Mouse (Mus musculus): ENCODE measurements around the gene Wdr31. TPM values are rescaled to one million over a fixed set of nuclear protein-coding genes. Genes with fewer than 3 reads are reported as not detected.

The Wdr31 gene
- polyA plus RNA-seq, 1 experiment from 2014 or later, result 6.8 TPM

DNA sequence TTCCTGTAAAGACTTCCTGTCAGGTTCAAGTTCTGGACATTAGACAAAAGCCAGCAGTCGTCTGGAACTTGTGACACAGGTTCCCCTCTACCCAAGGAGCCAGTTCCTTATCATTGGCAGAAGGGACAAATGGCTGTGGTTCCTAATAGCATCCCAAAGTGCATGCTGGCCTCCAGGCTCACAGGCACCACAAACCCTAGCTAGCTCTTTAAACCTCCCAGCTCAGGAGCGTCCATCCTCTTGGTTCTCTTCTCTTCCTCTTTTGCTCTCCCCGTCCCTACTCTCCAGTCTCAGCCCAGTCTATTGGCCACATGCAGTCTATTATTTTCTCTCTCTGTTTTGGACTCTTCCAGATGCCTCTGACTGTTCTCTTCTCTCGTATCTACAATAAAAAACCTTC is 30.9 kb downstream of the Wdr31 start:
- no peak overlapping the region for H3K4me2 ChIP-seq (ENCODE audit: low read depth, low read length)
- H3K4me3 ChIP-seq (replicated peaks; ENCODE audit: low read length), result no peak overlapping the region
- no peaks in the 10 kb centered on the region for H3K36me3 ChIP-seq (ENCODE audit: control insufficient read depth, insufficient read depth, low read length)
- ATAC-seq (ENCODE audit: insufficient read depth, low FRiP score), result no peak
- no peak overlapping the region for H3K9ac ChIP-seq (ENCODE audit: low read length)
- H3K4me1 ChIP-seq (ENCODE audit: control insufficient read depth, insufficient read depth, low read length), result no peaks in the 10 kb centered on the region
- no peaks in the 10 kb centered on the region for H3K9me3 ChIP-seq (replicated peaks; ENCODE audit: control insufficient read depth, low read length)
- H3K27me3 ChIP-seq (ENCODE audit: control insufficient read depth, insufficient read depth, low read length), result no peaks in the 10 kb centered on the region
- H3K27ac ChIP-seq (ENCODE audit: low read length), result no peak overlapping the region
- WGBS, result 60% methylated on average over 4 of the region's 4 CpGs

DNA sequence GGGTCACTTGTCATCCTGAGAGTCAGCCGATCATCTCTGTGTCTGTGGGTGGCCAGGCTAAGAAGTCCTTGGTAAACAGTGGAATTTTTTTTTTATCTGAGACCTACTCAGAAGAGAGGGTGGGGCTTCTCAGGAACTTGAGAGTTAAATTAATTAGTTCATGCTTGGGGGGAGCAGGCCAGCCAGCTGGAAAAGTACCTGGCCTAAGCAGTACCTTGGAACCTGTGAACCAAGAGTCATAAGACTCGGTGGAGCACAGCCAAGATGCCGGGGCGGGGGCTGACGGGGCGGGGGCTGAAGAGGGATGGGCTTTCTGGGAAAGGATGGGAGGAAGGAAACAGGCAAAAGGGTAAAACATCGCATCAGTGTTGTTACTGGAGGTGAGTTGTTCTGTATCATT is 32.8 kb downstream of the Wdr31 start:
- no peaks in the 10 kb centered on the region for H3K9me3 ChIP-seq (replicated peaks; ENCODE audit: control insufficient read depth, low read length)
- no peak for ATAC-seq (ENCODE audit: insufficient read depth, low FRiP score)
- H3K27ac ChIP-seq (ENCODE audit: low read length), result no peak overlapping the region
- no peaks in the 10 kb centered on the region for H3K36me3 ChIP-seq (ENCODE audit: control insufficient read depth, insufficient read depth, low read length)
- H3K27me3 ChIP-seq (ENCODE audit: control insufficient read depth, insufficient read depth, low read length), result no peaks in the 10 kb centered on the region
- 68% methylated on average over 7 of the region's 7 CpGs for WGBS
- no peak overlapping the region for H3K4me3 ChIP-seq (replicated peaks; ENCODE audit: low read length)
- no peak overlapping the region for H3K9ac ChIP-seq (ENCODE audit: low read length)
- H3K4me2 ChIP-seq (ENCODE audit: low read depth, low read length), result no peak overlapping the region
- no peaks in the 10 kb centered on the region for H3K4me1 ChIP-seq (ENCODE audit: control insufficient read depth, insufficient read depth, low read length)

DNA sequence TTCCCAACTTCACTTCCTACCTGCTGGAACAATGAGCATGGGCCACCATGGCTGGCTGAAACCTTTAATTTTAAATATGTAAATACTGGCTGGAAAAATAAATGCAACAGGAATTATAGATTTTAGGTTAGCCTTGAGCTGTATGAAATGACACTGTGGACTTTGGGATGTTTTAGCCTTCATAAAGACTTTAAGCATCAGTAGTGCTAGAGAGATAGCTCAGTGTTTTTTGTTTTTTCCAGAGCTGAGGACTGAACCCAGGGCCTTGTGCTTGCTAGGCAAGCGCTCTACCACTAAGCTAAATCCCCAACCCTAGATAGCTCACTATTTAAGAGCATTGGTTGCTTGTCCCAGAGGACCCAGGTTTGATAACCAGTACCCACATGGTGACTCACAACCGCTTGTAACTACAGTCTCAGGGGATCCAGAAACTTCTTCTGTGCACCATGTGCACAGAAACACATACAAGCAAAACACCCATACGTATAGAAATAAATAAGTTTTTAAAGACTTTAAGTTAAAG is 33.4 kb downstream of the Wdr31 start:
- H3K9me3 ChIP-seq (replicated peaks; ENCODE audit: control insufficient read depth, low read length), result no peaks in the 10 kb centered on the region
- H3K36me3 ChIP-seq (ENCODE audit: control insufficient read depth, insufficient read depth, low read length), result no peaks in the 10 kb centered on the region
- ATAC-seq (ENCODE audit: insufficient read depth, low FRiP score), result no peak
- H3K9ac ChIP-seq (ENCODE audit: low read length), result no peak overlapping the region
- no peak overlapping the region for H3K27ac ChIP-seq (ENCODE audit: low read length)
- no peaks in the 10 kb centered on the region for H3K27me3 ChIP-seq (ENCODE audit: control insufficient read depth, insufficient read depth, low read length)
- no peaks in the 10 kb centered on the region for H3K4me1 ChIP-seq (ENCODE audit: control insufficient read depth, insufficient read depth, low read length)
- 90% methylated on average over 3 of the region's 3 CpGs for WGBS
- no peak overlapping the region for H3K4me2 ChIP-seq (ENCODE audit: low read depth, low read length)
- H3K4me3 ChIP-seq (replicated peaks; ENCODE audit: low read length), result no peak overlapping the region

DNA sequence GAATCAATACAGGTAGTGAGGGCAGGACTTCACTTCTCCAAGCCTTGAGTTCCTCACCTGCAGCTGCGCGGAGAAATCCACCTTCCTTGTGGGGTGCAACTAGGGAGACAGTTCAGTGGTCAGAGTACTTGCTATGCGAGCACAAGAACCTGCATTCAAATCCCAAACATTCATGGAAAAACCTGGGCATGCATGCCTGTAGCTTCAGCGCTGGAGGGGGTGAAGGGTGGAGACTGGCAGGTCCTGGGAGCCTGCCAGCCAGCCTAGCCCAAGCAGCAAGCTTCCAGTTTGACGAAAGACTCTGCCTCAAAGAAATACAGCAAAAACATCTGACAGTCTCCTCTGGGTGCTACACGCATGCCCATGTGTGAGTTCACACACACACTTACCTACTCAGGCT is 35.6 kb downstream of the Wdr31 start, which contains the start of gene Rnf183:
Rnf183 (minus strand) TSS at position 172 of the 400 bp plus-strand sequence.
- no peaks in the 10 kb centered on the region for H3K27me3 ChIP-seq (ENCODE audit: control insufficient read depth, insufficient read depth, low read length)
- WGBS, result 80% methylated on average over 6 of the region's 6 CpGs

DNA sequence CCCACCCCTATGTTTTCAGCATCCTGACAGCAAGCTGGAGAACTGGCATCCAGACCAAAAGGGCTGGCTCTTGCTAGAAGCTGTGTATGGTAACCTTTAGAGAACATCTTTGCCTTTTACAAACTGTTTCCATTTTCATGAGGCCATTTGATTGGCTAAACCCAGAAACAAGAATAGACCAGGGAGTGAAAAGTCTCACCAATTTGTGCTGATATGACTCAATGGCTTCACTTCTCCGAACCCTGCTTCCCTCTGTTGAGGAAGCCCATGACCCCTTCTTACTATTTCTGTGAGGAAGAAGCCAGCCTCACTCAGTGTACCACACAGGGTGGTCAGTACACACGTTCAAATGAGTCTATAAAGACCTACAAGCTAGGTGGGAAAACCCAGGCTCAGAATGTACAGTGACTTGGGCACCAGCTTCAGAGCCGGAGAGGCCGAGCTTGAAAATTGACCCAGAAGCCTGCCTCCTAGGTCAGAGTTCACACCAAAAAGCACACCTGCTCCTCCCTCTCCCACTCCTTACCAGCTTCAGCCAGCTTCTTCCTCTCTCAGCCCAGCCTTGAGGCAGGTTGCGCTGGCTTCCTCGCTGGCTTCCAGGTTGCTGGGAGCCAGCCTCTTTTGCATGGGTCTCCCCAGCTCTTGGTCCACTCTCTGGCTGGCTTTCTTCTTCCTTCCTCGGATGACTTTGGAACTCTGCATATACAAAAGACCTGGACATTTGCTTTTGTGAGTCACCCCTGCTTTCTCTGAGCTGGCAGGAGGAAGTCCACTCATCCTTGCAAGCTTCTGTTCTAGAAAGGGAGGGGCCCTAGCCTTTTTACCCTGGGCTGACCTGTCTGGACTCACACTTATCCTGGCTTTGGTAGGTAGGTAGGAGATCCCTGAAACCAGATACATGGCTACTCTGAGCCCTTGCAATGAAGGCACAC is 36.5 kb downstream of the Wdr31 start:
- 65% methylated on average over 7 of the region's 7 CpGs for WGBS
- Histone ChIP-seq H3K9ac (ENCODE audit: low read length) (no peak overlapping the region), H3K4me2 (ENCODE audit: low read depth, low read length) (no peak overlapping the region), H3K27ac (ENCODE audit: low read length) (no peak overlapping the region), H3K9me3 (replicated peaks; ENCODE audit: control insufficient read depth, low read length) (no peaks in the 10 kb centered on the region), H3K36me3 (ENCODE audit: control insufficient read depth, insufficient read depth, low read length) (no peaks in the 10 kb centered on the region), H3K27me3 (ENCODE audit: control insufficient read depth, insufficient read depth, low read length) (no peaks in the 10 kb centered on the region), H3K4me1 (ENCODE audit: control insufficient read depth, insufficient read depth, low read length) (no peaks in the 10 kb centered on the region), H3K4me3 (replicated peaks; ENCODE audit: low read length) (no peak overlapping the region)
- no peak for ATAC-seq (ENCODE audit: insufficient read depth, low FRiP score)

More for the DNA sequence above, 35.6 kb downstream of the Wdr31 start, which contains the start of gene Rnf183:
- Histone ChIP-seq H3K4me3 (replicated peaks; ENCODE audit: low read length) (no peak within 1 kb of the TSS), H3K36me3 (ENCODE audit: control insufficient read depth, insufficient read depth, low read length) (no peaks in the 10 kb centered on the region), H3K4me1 (ENCODE audit: control insufficient read depth, insufficient read depth, low read length) (no peaks in the 10 kb centered on the region), H3K27ac (ENCODE audit: low read length) (no peak within 1 kb of the TSS), H3K9me3 (replicated peaks; ENCODE audit: control insufficient read depth, low read length) (no peaks in the 10 kb centered on the region), H3K9ac (ENCODE audit: low read length) (no peak within 1 kb of the TSS), H3K4me2 (ENCODE audit: low read depth, low read length) (no peak within 1 kb of the TSS)
- no peak for ATAC-seq (ENCODE audit: insufficient read depth, low FRiP score)

DNA sequence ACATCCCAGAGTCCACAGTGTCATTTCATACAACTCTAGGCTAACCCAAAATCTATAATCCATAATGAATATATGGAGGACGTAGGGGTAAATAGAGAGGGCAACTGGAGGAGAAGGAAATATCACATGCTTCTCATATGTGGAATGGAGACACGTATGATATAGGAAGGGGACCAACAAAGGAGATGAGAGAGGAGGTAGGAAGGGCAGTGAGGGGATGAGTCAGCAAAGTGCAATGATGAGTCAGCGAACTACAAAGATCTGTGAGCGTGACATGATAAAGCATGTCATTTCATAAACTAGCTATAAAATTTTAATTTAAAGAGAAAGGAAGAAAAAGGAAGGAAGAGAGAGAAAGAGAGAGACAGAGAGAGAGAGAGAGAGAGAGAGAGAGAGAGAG is 39.2 kb downstream of the Wdr31 start:
- Histone ChIP-seq H3K9ac (ENCODE audit: low read length) (no peak overlapping the region), H3K4me3 (replicated peaks; ENCODE audit: low read length) (no peak overlapping the region), H3K36me3 (ENCODE audit: control insufficient read depth, insufficient read depth, low read length) (no peaks in the 10 kb centered on the region), H3K4me2 (ENCODE audit: low read depth, low read length) (no peak overlapping the region), H3K9me3 (replicated peaks; ENCODE audit: control insufficient read depth, low read length) (no peaks in the 10 kb centered on the region), H3K27me3 (ENCODE audit: control insufficient read depth, insufficient read depth, low read length) (no peaks in the 10 kb centered on the region), H3K27ac (ENCODE audit: low read length) (no peak overlapping the region), H3K4me1 (ENCODE audit: control insufficient read depth, insufficient read depth, low read length) (no peaks in the 10 kb centered on the region)
- ATAC-seq (ENCODE audit: insufficient read depth, low FRiP score), result no peak
- WGBS, result 73% methylated on average over 4 of the region's 4 CpGs

DNA sequence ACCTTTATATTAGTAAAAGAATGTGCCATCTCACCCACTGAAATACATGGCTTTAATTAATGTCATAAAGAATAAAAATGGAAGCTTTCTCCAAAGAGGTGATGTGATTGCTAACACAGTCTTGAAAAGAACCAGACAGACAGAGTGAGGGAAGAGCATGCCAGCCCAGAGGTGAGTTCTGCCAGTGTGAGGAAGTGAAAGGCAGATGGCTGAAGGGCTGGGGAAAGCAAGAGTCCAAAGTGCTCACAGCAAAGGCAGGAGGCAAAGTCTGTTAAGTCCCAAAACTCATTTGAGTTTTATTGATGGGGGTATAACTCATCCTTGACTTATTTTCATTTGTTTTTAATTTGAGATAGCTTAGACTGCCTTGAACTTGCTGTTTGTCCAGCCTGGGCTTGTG is 40.0 kb downstream of the Wdr31 start:
- Histone ChIP-seq H3K27me3 (ENCODE audit: control insufficient read depth, insufficient read depth, low read length) (no peaks in the 10 kb centered on the region), H3K4me3 (replicated peaks; ENCODE audit: low read length) (no peak overlapping the region), H3K4me1 (ENCODE audit: control insufficient read depth, insufficient read depth, low read length) (no peaks in the 10 kb centered on the region), H3K36me3 (ENCODE audit: control insufficient read depth, insufficient read depth, low read length) (no peaks in the 10 kb centered on the region), H3K9me3 (replicated peaks; ENCODE audit: control insufficient read depth, low read length) (no peaks in the 10 kb centered on the region), H3K4me2 (ENCODE audit: low read depth, low read length) (no peak overlapping the region), H3K9ac (ENCODE audit: low read length) (no peak overlapping the region), H3K27ac (ENCODE audit: low read length) (no peak overlapping the region)
- no peak for ATAC-seq (ENCODE audit: insufficient read depth, low FRiP score)

DNA sequence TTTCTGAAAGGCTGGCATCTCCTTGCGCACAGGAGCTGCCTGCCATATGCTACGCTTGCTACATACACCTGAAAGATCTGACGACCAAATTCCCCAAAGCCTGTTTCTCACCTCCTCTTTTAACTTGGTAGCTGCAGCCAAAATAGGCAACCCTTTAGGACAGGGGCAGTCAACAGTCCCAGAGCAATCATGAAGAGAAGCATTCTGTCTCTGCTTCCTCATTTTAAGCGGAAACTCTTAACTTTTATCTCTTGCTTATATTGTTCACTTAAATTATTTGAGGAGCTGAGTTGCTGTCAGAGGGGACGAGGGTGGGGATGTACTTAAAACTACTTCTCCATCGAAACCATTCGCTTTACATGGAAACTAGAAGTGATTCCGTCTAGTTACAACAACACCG is 41.1 kb downstream of the Wdr31 start:
- no peaks in the 10 kb centered on the region for H3K9me3 ChIP-seq (replicated peaks; ENCODE audit: control insufficient read depth, low read length)
- no peak for ATAC-seq (ENCODE audit: insufficient read depth, low FRiP score)
- no peaks in the 10 kb centered on the region for H3K27me3 ChIP-seq (ENCODE audit: control insufficient read depth, insufficient read depth, low read length)
- H3K4me1 ChIP-seq (ENCODE audit: control insufficient read depth, insufficient read depth, low read length), result no peaks in the 10 kb centered on the region
- H3K4me3 ChIP-seq (replicated peaks; ENCODE audit: low read length), result no peak overlapping the region
- no peak overlapping the region for H3K4me2 ChIP-seq (ENCODE audit: low read depth, low read length)
- H3K36me3 ChIP-seq (ENCODE audit: control insufficient read depth, insufficient read depth, low read length), result no peaks in the 10 kb centered on the region
- WGBS, result 84% methylated on average over 9 of the region's 9 CpGs
- no peak overlapping the region for H3K9ac ChIP-seq (ENCODE audit: low read length)
- H3K27ac ChIP-seq (ENCODE audit: low read length), result no peak overlapping the region

DNA sequence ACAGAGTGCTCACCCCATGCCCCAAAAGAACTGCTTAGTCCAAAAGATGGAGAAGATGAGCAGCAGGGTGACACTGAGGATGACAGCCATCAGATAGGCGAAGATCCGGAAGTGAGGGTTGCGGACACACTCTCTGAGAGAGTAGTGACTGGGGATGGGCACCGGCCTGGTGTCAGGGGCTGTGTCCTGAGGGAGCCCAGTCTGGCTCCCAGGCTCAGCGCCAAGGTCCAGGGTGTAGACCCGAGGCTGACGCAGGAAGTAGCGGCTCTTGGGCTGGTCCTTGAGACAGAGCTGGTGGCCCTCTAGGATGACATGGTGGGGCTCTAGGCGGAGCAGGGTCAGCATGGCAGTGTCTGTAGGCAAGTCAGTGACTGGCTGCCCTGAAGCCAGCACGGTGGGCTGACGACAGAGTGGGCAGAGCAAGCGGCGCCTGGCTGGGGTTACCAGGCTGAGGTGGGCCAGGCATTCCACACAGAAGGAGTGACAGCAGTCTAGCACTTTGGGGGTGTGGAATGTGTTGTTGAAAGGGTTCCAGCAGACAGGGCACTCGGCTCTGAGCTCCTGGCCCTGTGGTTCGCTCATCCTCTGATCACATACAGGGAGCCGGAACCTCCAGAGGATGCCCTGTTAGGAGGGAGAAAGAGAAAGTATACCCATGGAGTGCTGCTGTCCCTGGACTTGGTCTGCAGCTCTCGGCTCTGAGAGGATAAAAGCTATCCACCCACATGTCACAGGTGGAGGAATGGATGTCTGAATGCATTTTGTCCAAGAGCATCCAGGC is 42.5 kb downstream of the Wdr31 start:
- H3K9ac ChIP-seq (ENCODE audit: low read length), result no peak overlapping the region
- no peaks in the 10 kb centered on the region for H3K4me1 ChIP-seq (ENCODE audit: control insufficient read depth, insufficient read depth, low read length)
- H3K9me3 ChIP-seq (replicated peaks; ENCODE audit: control insufficient read depth, low read length), result no peaks in the 10 kb centered on the region
- no peak overlapping the region for H3K4me2 ChIP-seq (ENCODE audit: low read depth, low read length)
- no peak overlapping the region for H3K27ac ChIP-seq (ENCODE audit: low read length)
- H3K27me3 ChIP-seq (ENCODE audit: control insufficient read depth, insufficient read depth, low read length), result no peaks in the 10 kb centered on the region
- no peaks in the 10 kb centered on the region for H3K36me3 ChIP-seq (ENCODE audit: control insufficient read depth, insufficient read depth, low read length)
- H3K4me3 ChIP-seq (replicated peaks; ENCODE audit: low read length), result no peak overlapping the region
- WGBS, result 69% methylated on average over 17 of the region's 17 CpGs
- no peak for ATAC-seq (ENCODE audit: insufficient read depth, low FRiP score)
